Mouse (Mus musculus) hindbrain, embryonic 16.5 days (tissue): ENCODE results near the gene Farp1. TPM values are rescaled to one million over a fixed set of nuclear protein-coding genes. Genes with fewer than 3 reads are reported as not detected.
A peak's percentile ranks its signal among the peaks of the same experiment; 100 is the strongest.

Experiments used
- ATAC-seq: fragments of 200-750 bp; cut with Nextera tagmentation; 2 replicates; pipeline ENCODE4 v1.8.0; 2017; ENCODE audit warnings: moderate TSS enrichment, moderate library complexity
- H3K27ac ChIP-seq: fragments of 300-500 bp; sonication (generic); 2 replicates; pipeline ENCODE4 v1.5.1; 2014; ENCODE audit warnings: low read depth, mild to moderate bottlenecking, control low read depth, low read length, moderate library complexity
- H3K27me3 ChIP-seq: fragments of 300-500 bp; sonication (generic); replicated peaks from 2 replicates; pipeline ENCODE4 v1.6.1; 2014; ENCODE audit warnings: low read length; ENCODE audit not compliant: control insufficient read depth, insufficient read depth
- H3K36me3 ChIP-seq: fragments of 300-500 bp; sonication (generic); 2 replicates; pipeline ENCODE4 v1.6.1; 2014; ENCODE audit warnings: mild to moderate bottlenecking, low read length, moderate library complexity, mixed read lengths; ENCODE audit not compliant: control insufficient read depth, insufficient read depth
- H3K4me1 ChIP-seq: fragments of 300-500 bp; sonication (generic); 2 replicates; pipeline ENCODE4 v1.6.1; 2014; ENCODE audit warnings: low read depth, low read length; ENCODE audit not compliant: control insufficient read depth, insufficient read depth
- H3K4me2 ChIP-seq: fragments of 300-500 bp; sonication (generic); 2 replicates; pipeline ENCODE4 v1.6.1; 2014; ENCODE audit warnings: mild to moderate bottlenecking, low read length, control low read depth, moderate library complexity
- H3K4me3 ChIP-seq: fragments of 300-500 bp; sonication (generic); 2 replicates; pipeline ENCODE4 v1.5.1; 2014; ENCODE audit warnings: mild to moderate bottlenecking, low read length, control low read depth, moderate library complexity
- H3K9ac ChIP-seq: fragments of 300-500 bp; sonication (generic); 2 replicates; pipeline ENCODE4 v1.6.1; 2014; ENCODE audit warnings: low read depth, mild to moderate bottlenecking, control low read depth, low read length, moderate library complexity
- H3K9me3 ChIP-seq: fragments of 300-500 bp; sonication (generic); 2 replicates; pipeline ENCODE4 v1.6.1; 2014; ENCODE audit warnings: mild to moderate bottlenecking, low read length, moderate library complexity; ENCODE audit not compliant: control insufficient read depth
- WGBS: fragments of 180-500 bp; shearing (Covaris S2); extraction: QIAGEN DNeasy Blood & Tissue Kit; methylation state at CpG from one replicate; pipeline ENCODE4 v1.1.7; 2014; 5-methylcytosine and 5-hydroxymethylcytosine counted together
- polyA plus RNA-seq: library from polyadenylated mRNA; unstranded; fragments of >200 nt; fragmentation: Nextera tagmentation; extraction: Ambion mirVana; gene quantifications from 2 replicates; pipeline ENCODE4 v1.2.1, GENCODE M21; 2015

Farp1 gene
- polyA plus RNA-seq, 1 experiment from 2014 or later: 28.9 TPM

GRCm38 (mm10) chr14:121097640-121098435, 62.8 kb downstream of the Farp1 start:
- Histone ChIP-seq H3K27me3 (no peaks in the 10 kb centered on the region), H3K9ac (no peak overlapping the region), H3K9me3 (no peaks in the 10 kb centered on the region), H3K4me1 (no peaks in the 10 kb centered on the region; the same call in 1 of the 2 replicates), H3K4me3 (no peak overlapping the region), H3K36me3 (no peaks in the 10 kb centered on the region), H3K4me2 (no peak overlapping the region), H3K27ac (no peak overlapping the region)
- ATAC-seq: no peak
- 75% methylated on average over 12 of the region's 12 CpGs for WGBS

- H3K9ac ChIP-seq: no peak overlapping the region
- H3K4me1 ChIP-seq: peaks cover 2% of the 10 kb centered on the region
- H3K27ac ChIP-seq: no peak overlapping the region
- no peak overlapping the region for H3K4me2 ChIP-seq
- no peak overlapping the region for H3K4me3 ChIP-seq
- no peak for ATAC-seq
- 84% methylated on average over 8 of the region's 8 CpGs for WGBS
- H3K9me3 ChIP-seq: no peaks in the 10 kb centered on the region
- H3K36me3 ChIP-seq: no peaks in the 10 kb centered on the region
- H3K27me3 ChIP-seq: no peaks in the 10 kb centered on the region
These were observed 64.1 kb downstream of the Farp1 start for GRCm38 (mm10) chr14:121099120-121099519.

DNA sequence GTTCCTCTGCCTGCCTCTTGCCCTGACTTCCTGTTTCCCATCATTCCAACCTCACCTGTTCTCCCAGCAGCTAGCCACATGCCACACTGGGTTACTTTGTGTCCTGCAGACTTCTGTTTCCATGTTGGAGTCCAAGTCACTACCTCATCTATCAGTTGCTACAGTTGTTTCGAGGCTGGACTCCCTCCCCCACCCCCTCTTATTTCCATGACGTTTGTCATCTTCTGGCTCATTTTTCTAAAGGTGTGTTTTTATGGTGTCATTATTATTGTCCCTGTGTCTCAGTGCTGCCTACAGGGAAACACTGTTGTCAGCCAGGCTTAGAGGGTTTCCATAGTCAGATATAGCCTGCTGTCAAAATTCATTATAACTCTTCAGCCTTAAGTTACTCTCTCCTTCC, 64.9 kb downstream of the Farp1 start:
- Histone ChIP-seq H3K9me3 (no peaks in the 10 kb centered on the region), H3K9ac (no peak overlapping the region), H3K4me1 (peaks cover 4% of the 10 kb centered on the region), H3K4me2 (no peak overlapping the region), H3K27me3 (no peaks in the 10 kb centered on the region), H3K27ac (no peak overlapping the region), H3K4me3 (no peak overlapping the region), H3K36me3 (no peaks in the 10 kb centered on the region)
- ATAC-seq: no peak
- WGBS: 74% methylated on average over 2 of the region's 2 CpGs

DNA sequence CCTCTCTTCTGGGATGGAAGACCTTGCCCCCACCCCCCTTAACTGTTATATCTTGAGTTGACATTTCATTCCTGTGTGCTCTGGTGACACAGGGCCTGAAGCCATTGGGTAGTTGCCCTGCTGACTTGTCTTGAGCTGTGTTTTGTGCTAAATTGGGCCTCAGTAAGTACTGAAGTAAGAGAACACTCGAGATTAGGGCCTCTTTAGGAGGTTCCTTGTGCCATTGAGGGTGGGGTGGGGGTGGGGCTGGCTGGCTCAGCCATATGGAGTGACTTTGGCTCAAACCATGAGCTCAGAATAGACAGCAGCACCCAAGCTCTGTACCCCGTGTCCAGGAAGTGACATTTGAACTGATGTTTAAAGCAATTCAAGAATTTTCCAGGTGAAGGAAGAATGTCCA, 65.8 kb downstream of the Farp1 start:
- peaks cover 6% of the 10 kb centered on the region for H3K4me1 ChIP-seq
- H3K4me2 ChIP-seq: no peak overlapping the region
- 44% methylated on average over 2 of the region's 2 CpGs for WGBS
- no peak overlapping the region for H3K27ac ChIP-seq
- no peak overlapping the region for H3K9ac ChIP-seq
- no peaks in the 10 kb centered on the region for H3K36me3 ChIP-seq
- H3K4me3 ChIP-seq: no peak overlapping the region
- no peaks in the 10 kb centered on the region for H3K9me3 ChIP-seq
- ATAC-seq: no peak
- no peaks in the 10 kb centered on the region for H3K27me3 ChIP-seq

DNA sequence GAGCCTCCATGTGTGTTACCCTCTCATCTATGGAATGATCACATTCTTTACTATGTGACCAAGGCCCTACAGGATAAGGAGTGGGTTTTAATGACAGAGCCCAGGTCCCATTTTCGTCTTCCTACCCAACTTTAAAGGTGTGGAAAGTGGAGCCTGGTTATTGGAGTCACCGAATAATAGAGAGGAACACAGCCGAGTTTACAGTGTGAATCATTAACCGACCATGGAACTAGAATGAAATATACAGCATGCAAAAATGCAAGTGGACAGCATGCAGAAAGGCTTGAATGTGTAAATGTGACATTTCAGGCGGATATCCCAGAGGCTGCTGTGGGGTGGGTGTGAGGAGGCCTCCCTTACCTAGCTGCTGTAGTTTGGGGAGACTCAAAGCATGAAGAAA, 66.5 kb downstream of the Farp1 start:
- no peaks in the 10 kb centered on the region for H3K9me3 ChIP-seq
- H3K36me3 ChIP-seq: no peaks in the 10 kb centered on the region
- no peak overlapping the region for H3K4me2 ChIP-seq
- H3K27ac ChIP-seq: no peak overlapping the region
- no peak for ATAC-seq
- no peak overlapping the region for H3K9ac ChIP-seq
- H3K4me1 ChIP-seq: peaks cover 6% of the 10 kb centered on the region
- H3K27me3 ChIP-seq: no peaks in the 10 kb centered on the region
- WGBS: 83% methylated on average over 5 of the region's 5 CpGs
- no peak overlapping the region for H3K4me3 ChIP-seq

- Histone ChIP-seq H3K27me3 (no peaks in the 10 kb centered on the region), H3K4me2 (no peak overlapping the region), H3K9me3 (no peaks in the 10 kb centered on the region), H3K36me3 (no peaks in the 10 kb centered on the region), H3K4me3 (no peak overlapping the region), H3K4me1 (peaks cover 6% of the 10 kb centered on the region), H3K27ac (no peak overlapping the region), H3K9ac (no peak overlapping the region)
- no peak for ATAC-seq
- WGBS: 75% methylated on average over 5 of the region's 5 CpGs
These were observed 67.6 kb downstream of the Farp1 start for GRCm38 (mm10) chr14:121102599-121102998.

DNA sequence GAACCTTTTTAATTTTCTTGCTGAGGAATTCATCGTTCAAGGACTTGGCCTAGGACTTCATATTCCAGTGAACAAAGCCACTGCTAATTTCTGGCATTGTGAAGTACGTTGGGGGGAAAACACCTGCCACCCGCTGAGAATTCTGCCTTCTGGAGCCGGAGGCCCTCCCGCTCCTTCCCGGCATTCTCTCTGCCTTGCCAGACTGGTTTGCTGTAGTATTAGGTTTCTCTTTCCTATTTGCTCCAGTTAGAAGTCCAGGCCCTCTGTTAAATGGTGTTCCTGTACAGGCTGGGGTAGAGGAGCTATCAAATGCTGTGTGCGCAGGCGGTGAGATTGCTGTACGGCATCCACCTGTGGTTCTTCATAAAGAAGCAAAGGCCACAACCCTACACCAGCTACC, 68.5 kb downstream of the Farp1 start:
- Histone ChIP-seq H3K27ac (0 out of 2 replicates have a peak overlapping the region, but pooled peaks have one; percentile 9), H3K9me3 (no peaks in the 10 kb centered on the region), H3K4me3 (no peak overlapping the region), H3K9ac (no peak overlapping the region), H3K36me3 (no peaks in the 10 kb centered on the region), H3K4me1 (peaks cover 11% of the 10 kb centered on the region), H3K4me2 (no peak overlapping the region), H3K27me3 (no peaks in the 10 kb centered on the region)
- ATAC-seq: no peak
- 68% methylated on average over 9 of the region's 9 CpGs for WGBS

DNA sequence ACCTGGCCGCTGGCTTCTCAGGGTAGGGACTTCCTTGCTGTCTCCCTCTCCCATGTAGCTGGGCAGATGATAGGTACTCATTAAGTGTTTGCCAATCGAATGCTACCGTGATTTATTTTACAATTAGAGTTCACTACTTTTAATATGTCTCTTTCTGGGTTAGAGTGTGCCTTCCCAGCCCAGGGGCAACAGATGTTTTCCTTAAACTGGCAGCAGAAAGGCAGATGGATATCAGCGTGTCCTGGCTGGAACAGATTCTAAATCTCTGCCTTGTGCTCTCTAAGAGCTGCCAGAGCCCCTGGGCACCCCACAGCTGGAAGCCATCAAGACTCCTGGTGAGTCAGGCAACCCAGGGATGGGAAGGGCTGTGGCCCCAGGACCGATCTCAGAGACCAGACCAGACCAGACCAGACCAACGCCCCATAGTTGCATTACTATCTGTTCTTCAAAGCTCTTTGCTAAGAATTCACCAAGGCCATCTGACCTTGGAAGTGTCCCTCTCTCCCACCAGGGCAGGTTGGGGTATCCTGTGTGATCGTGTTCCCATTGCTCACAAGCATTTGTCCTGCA, 69.8 kb downstream of the Farp1 start:
- no peaks in the 10 kb centered on the region for H3K36me3 ChIP-seq
- no peak overlapping the region for H3K4me2 ChIP-seq
- H3K9me3 ChIP-seq: no peaks in the 10 kb centered on the region
- 74% methylated on average over 7 of the region's 7 CpGs for WGBS
- H3K27ac ChIP-seq: no peak overlapping the region
- no peak; the same call in 1 of the 2 replicates for ATAC-seq
- no peak overlapping the region for H3K4me3 ChIP-seq
- no peaks in the 10 kb centered on the region for H3K27me3 ChIP-seq
- H3K9ac ChIP-seq: no peak overlapping the region
- peaks cover 16% of the 10 kb centered on the region for H3K4me1 ChIP-seq

- no peak overlapping the region for H3K9ac ChIP-seq
- WGBS: 57% methylated on average over 4 of the region's 4 CpGs
- H3K27ac ChIP-seq: no peak overlapping the region
- H3K27me3 ChIP-seq: no peaks in the 10 kb centered on the region
- H3K36me3 ChIP-seq: no peaks in the 10 kb centered on the region
- no peak overlapping the region for H3K4me2 ChIP-seq
- no peak for ATAC-seq
- H3K4me3 ChIP-seq: no peak overlapping the region
- no peaks in the 10 kb centered on the region for H3K9me3 ChIP-seq
- H3K4me1 ChIP-seq: peaks cover 16% of the 10 kb centered on the region
These were observed 71.9 kb downstream of the Farp1 start for GRCm38 (mm10) chr14:121106906-121107305.
